Mouse (Mus musculus) heart, embryonic 10.5 days (tissue): ENCODE results near the gene Gcnt4. TPM values are rescaled to one million over a fixed set of nuclear protein-coding genes. Genes with fewer than 3 reads are reported as not detected.

ENCODE experiments used
- DNase-seq: peaks from one replicate; pipeline ENCODE4 v3.0.0-alpha.2; 2017; ENCODE audit warnings: low spot score
- H3K27ac ChIP-seq: fragments of 300-500 bp; sonication (generic); 2 replicates; pipeline ENCODE4 v1.5.1; 2016; ENCODE audit warnings: mild to moderate bottlenecking
- H3K27me3 ChIP-seq: fragments of 300-500 bp; sonication (generic); 2 replicates; pipeline ENCODE4 v1.6.1; 2016; ENCODE audit warnings: mild to moderate bottlenecking; ENCODE audit not compliant: poor library complexity, insufficient read depth, severe bottlenecking
- H3K36me3 ChIP-seq: fragments of 300-500 bp; sonication (generic); 2 replicates; pipeline ENCODE4 v1.6.1; 2016; ENCODE audit warnings: mild to moderate bottlenecking, moderate library complexity
- H3K4me1 ChIP-seq: fragments of 300-500 bp; sonication (generic); 2 replicates; pipeline ENCODE4 v1.6.1; 2016; ENCODE audit warnings: mild to moderate bottlenecking
- H3K4me3 ChIP-seq: fragments of 300-500 bp; sonication (generic); 2 replicates; pipeline ENCODE4 v1.5.1; 2016; ENCODE audit warnings: mild to moderate bottlenecking, moderate library complexity
- H3K9me3 ChIP-seq: fragments of 300-500 bp; sonication (generic); 2 replicates; pipeline ENCODE4 v1.6.1; 2016; ENCODE audit warnings: mild to moderate bottlenecking, moderate library complexity
- WGBS: fragments of 180-500 bp; shearing (Covaris S2); methylation state at CpG from one replicate; pipeline ENCODE4 v1.1.7; 2016; 5-methylcytosine and 5-hydroxymethylcytosine counted together
- polyA plus RNA-seq: library from polyadenylated mRNA; unstranded; fragments of >200 nt; fragmentation: Nextera tagmentation; extraction: Ambion mirVana; gene quantifications from 2 replicates; pipeline ENCODE4 v1.2.1, GENCODE M21; 2016

Gcnt4 gene
- polyA plus RNA-seq, 1 experiment from 2014 or later, result 0.28 TPM

DNA sequence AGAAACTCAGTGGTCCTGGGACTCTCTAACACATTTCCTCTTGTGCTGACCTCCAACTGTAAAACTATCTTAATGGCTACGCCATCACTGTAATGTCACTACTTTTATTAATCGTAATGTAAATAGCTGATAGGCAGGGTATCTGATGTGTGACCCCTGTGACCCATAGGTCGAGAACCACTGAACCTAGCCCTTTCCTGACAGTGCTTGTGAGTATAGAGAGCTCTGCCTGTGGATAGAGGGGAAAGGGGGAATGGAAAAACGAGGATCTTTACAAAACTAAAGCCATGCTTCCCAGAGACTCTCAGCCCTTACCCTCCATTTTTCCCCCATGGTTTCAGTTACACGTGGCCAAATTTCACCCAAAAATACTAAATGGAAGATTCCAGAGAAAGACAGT lies 60.2 kb downstream of the Gcnt4 start:
- WGBS, result 76% methylated on average over 5 of the region's 5 CpGs
- no peak overlapping the region for H3K27ac ChIP-seq
- peaks cover 15% of the 10 kb centered on the region for H3K4me1 ChIP-seq
- H3K9me3 ChIP-seq, result no peaks in the 10 kb centered on the region
- no peak for DNase-seq
- H3K36me3 ChIP-seq, result no peaks in the 10 kb centered on the region
- H3K27me3 ChIP-seq, result no peaks in the 10 kb centered on the region
- H3K4me3 ChIP-seq, result no peak overlapping the region

GRCm38 (mm10) chr13:96985599-96986275 lies 61.2 kb downstream of the Gcnt4 start:
- H3K9me3 ChIP-seq, result no peaks in the 10 kb centered on the region
- no peaks in the 10 kb centered on the region for H3K36me3 ChIP-seq
- peaks cover 15% of the 10 kb centered on the region for H3K4me1 ChIP-seq
- no peaks in the 10 kb centered on the region for H3K27me3 ChIP-seq
- H3K27ac ChIP-seq, result no peak overlapping the region
- H3K4me3 ChIP-seq, result no peak overlapping the region
- WGBS, result 51% methylated on average over 12 of the region's 12 CpGs
- DNase-seq, result no peak

- WGBS, result 81% methylated on average over 16 of the region's 16 CpGs
- no peaks in the 10 kb centered on the region for H3K9me3 ChIP-seq
- DNase-seq, result no peak
Measured at GRCm38 (mm10) chr13:96989129-96989528, 64.6 kb downstream of the Gcnt4 start.

GRCm38 (mm10) chr13:96990045-96990444 lies 65.6 kb downstream of the Gcnt4 start:
- DNase-seq, result no peak
- H3K27ac ChIP-seq, result no peak overlapping the region
- WGBS, result 81% methylated on average over 3 of the region's 3 CpGs
- H3K36me3 ChIP-seq, result no peaks in the 10 kb centered on the region
- H3K9me3 ChIP-seq, result no peaks in the 10 kb centered on the region
- H3K4me3 ChIP-seq, result no peak overlapping the region
- peaks cover 9% of the 10 kb centered on the region for H3K4me1 ChIP-seq
- no peaks in the 10 kb centered on the region for H3K27me3 ChIP-seq

More at GRCm38 (mm10) chr13:96989129-96989528, 64.6 kb downstream of the Gcnt4 start:
- Histone ChIP-seq H3K36me3 (no peaks in the 10 kb centered on the region), H3K4me1 (peaks cover 9% of the 10 kb centered on the region), H3K4me3 (no peak overlapping the region), H3K27me3 (no peaks in the 10 kb centered on the region), H3K27ac (no peak overlapping the region)

- peaks cover 4% of the 10 kb centered on the region; the same call in 1 of the 2 replicates for H3K4me1 ChIP-seq
- H3K36me3 ChIP-seq, result no peaks in the 10 kb centered on the region
- no peak overlapping the region for H3K27ac ChIP-seq
- H3K9me3 ChIP-seq, result no peaks in the 10 kb centered on the region
- H3K4me3 ChIP-seq, result no peak overlapping the region
- H3K27me3 ChIP-seq, result no peaks in the 10 kb centered on the region
- no peak for DNase-seq
- 86% methylated on average over 14 of the region's 14 CpGs for WGBS
Measured at GRCm38 (mm10) chr13:96990561-96991265, 66.2 kb downstream of the Gcnt4 start.

- DNase-seq, result no peak
Measured at GRCm38 (mm10) chr13:96993291-96993989, 69.0 kb downstream of the Gcnt4 start.

GRCm38 (mm10) chr13:96995243-96995642 lies 70.8 kb downstream of the Gcnt4 start:
- Histone ChIP-seq H3K36me3 (no peaks in the 10 kb centered on the region), H3K9me3 (no peaks in the 10 kb centered on the region), H3K4me1 (no peaks in the 10 kb centered on the region), H3K4me3 (no peak overlapping the region), H3K27ac (no peak overlapping the region), H3K27me3 (no peaks in the 10 kb centered on the region)
- DNase-seq, result no peak
- WGBS, result 42% methylated on average over 5 of the region's 5 CpGs

More at GRCm38 (mm10) chr13:96993291-96993989, 69.0 kb downstream of the Gcnt4 start:
- Histone ChIP-seq H3K27me3 (no peaks in the 10 kb centered on the region), H3K4me3 (no peak overlapping the region), H3K36me3 (no peaks in the 10 kb centered on the region), H3K4me1 (no peaks in the 10 kb centered on the region), H3K9me3 (no peaks in the 10 kb centered on the region), H3K27ac (no peak overlapping the region)
- WGBS, result 55% methylated on average over 8 of the region's 8 CpGs

DNA sequence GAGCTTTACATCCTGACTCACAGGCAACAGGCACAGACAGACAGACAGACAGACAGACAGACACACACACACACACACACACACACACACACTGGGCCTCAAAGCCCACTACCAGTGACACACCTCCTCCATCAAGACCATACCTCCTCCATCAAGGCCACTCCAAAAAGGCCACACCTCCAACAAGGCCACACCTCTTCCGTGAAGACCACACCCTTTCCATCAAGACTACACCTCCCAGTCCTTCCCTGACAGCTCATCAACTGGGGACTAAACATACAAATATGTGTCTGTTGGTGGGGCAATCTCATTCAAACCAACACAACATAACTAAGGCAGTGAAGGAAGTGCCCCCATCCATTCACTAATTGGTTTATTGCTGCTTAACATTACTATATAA lies 72.6 kb downstream of the Gcnt4 start:
- WGBS, result 70% methylated on average over 1 of the region's 1 CpGs
- DNase-seq, result no peak
- Histone ChIP-seq H3K27ac (no peak overlapping the region), H3K4me3 (no peak overlapping the region), H3K36me3 (no peaks in the 10 kb centered on the region), H3K27me3 (no peaks in the 10 kb centered on the region), H3K4me1 (no peaks in the 10 kb centered on the region), H3K9me3 (no peaks in the 10 kb centered on the region)

Other genes with a start within 250 kb of the Gcnt4 start
- gene Ankrd31, start 176.4 kb upstream of the Gcnt4 start, polyA plus RNA-seq, result not detected in 2 replicates
- not detected in 2 replicates for gene 1700029F12Rik, start 109.7 kb downstream of the Gcnt4 start, polyA plus RNA-seq
- gene Fam169a, start 142.6 kb downstream of the Gcnt4 start, polyA plus RNA-seq, result 12.7 and 16.3 TPM in 2 replicates
- 1.9 and 3.1 TPM in 2 replicates for gene Gm6169, start 174.5 kb downstream of the Gcnt4 start, polyA plus RNA-seq
- gene Gfm2, start 213.2 kb downstream of the Gcnt4 start, polyA plus RNA-seq, result 37.2 and 41.0 TPM in 2 replicates
- 45.5 and 51.0 TPM in 2 replicates for gene Nsa2, start 213.2 kb downstream of the Gcnt4 start, polyA plus RNA-seq